Mouse (Mus musculus) cortical plate, adult 2 months (tissue): ENCODE measurements at regions not wholly inside any gene's neighbourhood (a gene's known extent, or its start where the extent isn't known, plus 50 kb on each side); places are given as distances from the start of the nearest gene placed in this dataset.

ENCODE experiments used
- CTCF ChIP-seq: fragments of 200-500 bp; IDR thresholded peaks from 2 replicates; pipeline ENCODE4 v1.5.1; 2011; ENCODE audit warnings: mild to moderate bottlenecking, control low read depth, low read length; ENCODE audit not compliant: insufficient read depth; ENCODE audit errors: extremely low read depth
- POLR2A ChIP-seq: fragments of 200-500 bp; IDR thresholded peaks from 2 replicates; pipeline ENCODE4 v1.6.1; 2011; ENCODE audit warnings: mild to moderate bottlenecking, low read length, control low read depth; ENCODE audit not compliant: insufficient read depth; ENCODE audit errors: extremely low read depth

DNA sequence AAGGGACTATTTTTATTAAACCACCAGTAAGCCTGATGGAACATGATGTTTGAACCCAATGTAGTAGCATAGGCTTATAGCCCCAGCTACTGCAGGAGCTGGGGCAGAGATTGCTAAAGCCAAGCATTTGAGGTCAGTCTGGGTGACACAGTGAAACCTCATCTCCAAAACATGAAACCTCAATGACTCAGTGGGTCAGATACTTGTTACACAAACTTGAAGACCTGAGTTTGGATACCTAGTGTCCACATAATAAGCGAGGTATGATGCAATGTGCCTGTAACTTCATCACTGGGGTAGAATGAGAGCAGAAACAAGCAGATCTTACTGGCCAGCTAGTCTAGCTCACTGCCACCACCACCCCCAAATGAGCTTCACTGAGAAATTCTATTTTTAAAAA lies 2162.1 kb downstream of the Gm37988 start:
- TF ChIP-seq CTCF (no peak), POLR2A (no peak)
